Mouse (Mus musculus): Measurements from ENCODE around the gene Golph3.
A peak's percentile ranks its signal among the peaks of the same experiment; 100 is the strongest.

Golph3 gene

GRCm38 (mm10) chr15:12317290-12317689, 4.0 kb upstream of the Golph3 start:
- ATAC-seq (ENCODE audit: insufficient number of reproducible peaks, low FRiP score, low TSS enrichment), result no peak

DNA sequence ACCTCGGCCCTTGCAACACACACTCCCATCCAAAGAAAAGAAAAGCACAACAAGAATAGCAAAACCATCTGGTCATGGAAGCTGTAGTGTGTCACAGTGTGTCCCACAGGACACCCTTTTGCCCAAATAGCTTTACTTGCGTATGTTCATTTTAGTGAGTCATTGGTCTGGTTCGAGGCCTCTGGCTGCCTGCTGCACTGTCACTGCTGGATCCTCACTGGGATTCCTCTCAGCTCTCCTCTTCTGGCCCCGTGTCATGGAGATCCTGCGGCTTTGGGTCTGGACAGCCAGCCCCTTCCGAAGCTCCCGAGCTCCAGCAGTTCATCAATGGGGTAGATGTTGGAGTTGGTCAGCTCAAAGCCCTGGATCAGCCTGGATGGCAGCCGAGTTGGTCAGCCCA, 2.8 kb upstream of the Golph3 start:
- ATAC-seq (ENCODE audit: insufficient number of reproducible peaks, low FRiP score, low TSS enrichment), result no peak

- no peak for ATAC-seq (ENCODE audit: insufficient number of reproducible peaks, low FRiP score, low TSS enrichment)
Observed at GRCm38 (mm10) chr15:12319889-12320288, 1.4 kb upstream of the Golph3 start.

- ATAC-seq (ENCODE audit: insufficient number of reproducible peaks, low FRiP score, low TSS enrichment), result no peak
Observed at GRCm38 (mm10) chr15:12320441-12321090, 684 bp upstream of the Golph3 start.

GRCm38 (mm10) chr15:12321788-12322621, 755 bp downstream of the Golph3 start, which contains the start of gene 1810049J17Rik:
TSS of gene 1810049J17Rik (minus strand) at chr15:12321899.
- peak; percentile 58 for ATAC-seq (ENCODE audit: insufficient number of reproducible peaks, low FRiP score, low TSS enrichment)

DNA sequence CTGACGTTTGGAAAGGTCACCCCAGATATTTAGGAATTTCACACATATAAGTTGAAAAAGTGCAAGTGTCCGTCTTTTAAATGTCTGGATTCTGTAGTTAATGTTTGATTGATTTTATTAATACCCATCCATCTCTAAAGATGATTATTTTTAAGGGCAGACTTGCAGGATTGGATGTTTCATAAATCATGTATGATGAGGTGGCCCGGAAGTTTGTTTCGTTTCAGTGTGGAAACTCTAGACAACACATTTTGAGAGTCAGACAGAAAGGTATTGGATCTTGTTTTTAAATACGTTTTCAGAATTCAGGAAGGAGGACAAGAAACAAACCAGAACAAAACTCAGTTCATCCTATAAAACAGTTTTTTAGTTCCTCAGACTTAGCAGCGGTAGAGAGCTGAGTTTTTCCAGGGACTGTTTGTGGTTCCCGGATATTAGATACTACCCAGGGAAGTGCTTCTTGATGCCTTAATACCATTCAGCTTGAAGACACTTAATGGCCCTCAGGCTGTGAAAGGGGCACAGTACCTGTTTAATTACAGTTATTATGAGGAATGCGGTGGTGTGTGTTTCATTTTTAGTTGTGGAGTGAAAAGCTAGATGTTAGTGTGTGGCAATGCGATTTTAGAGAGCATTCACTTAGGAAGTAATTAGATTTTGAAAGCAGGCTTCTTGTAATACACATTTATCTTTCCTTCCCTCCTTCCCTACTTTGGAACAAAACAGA, 1.6 kb downstream of the Golph3 start:
- no peak for ATAC-seq (ENCODE audit: insufficient number of reproducible peaks, low FRiP score, low TSS enrichment)

- ATAC-seq (ENCODE audit: insufficient number of reproducible peaks, low FRiP score, low TSS enrichment), result no peak
Observed at GRCm38 (mm10) chr15:12324326-12324725, 3.1 kb downstream of the Golph3 start.

DNA sequence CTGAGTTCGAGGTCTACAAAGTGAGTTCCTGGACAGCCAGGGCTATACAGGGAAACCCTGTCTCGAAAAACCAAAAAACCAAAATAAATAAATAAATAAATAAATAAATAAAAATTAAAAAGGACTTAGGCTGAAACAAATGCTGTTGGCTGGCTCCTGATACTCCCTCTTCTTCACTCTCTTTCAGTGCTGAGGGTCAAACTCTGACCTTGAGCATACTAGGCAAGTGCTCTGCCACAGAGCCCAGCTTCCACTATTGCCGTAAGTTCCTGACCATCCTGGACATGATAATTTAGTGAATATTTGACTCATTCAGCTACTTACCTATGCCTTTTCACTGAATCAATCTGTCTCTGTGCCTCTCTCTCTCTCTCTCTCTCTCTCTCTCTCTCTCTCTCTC, 9.1 kb downstream of the Golph3 start:
- no peak for ATAC-seq (ENCODE audit: insufficient number of reproducible peaks, low FRiP score, low TSS enrichment)

DNA sequence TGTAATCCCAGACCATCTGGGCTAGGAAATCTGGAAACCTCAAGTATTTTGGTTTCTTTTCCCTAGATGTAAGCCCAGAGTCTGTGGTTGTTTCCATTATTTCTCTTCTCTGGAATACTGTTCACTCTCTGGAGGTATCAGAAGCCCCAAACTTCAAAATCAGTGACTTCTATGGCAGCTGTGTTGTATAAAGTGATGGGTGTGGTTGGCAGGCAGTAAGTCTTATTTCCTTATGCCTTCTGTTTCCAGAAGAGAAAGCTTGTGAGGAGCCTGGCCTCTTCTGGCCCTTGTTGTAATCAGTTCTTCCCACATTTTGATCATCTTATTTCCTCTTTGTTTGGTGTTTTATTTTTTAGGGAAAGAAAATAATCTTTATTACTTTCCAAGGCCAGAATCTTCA, 9.6 kb downstream of the Golph3 start:
- ATAC-seq (ENCODE audit: insufficient number of reproducible peaks, low FRiP score, low TSS enrichment), result no peak

GRCm38 (mm10) chr15:12331300-12331699, 10.1 kb downstream of the Golph3 start:
- ATAC-seq (ENCODE audit: insufficient number of reproducible peaks, low FRiP score, low TSS enrichment), result no peak

DNA sequence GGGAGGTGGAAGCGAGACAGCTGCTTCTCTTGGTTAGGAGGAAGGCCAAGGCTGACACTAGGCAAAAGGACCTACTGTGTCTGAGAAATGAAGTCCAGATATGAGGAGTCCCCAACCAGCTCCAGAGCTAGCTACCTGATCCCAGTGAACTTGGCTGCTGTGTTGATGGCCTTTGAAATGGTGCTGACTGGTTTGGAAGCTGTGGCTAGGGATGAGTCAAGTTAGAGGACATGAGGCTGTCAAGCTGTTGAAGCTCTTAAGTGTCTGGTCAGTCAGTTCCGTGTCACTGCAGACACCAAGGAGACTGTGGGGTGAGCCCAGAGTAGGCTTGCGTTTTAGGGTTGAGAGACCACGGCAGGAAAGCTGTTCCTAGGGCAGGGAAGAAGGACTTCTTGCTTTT, 13.1 kb downstream of the Golph3 start:
- ATAC-seq (ENCODE audit: insufficient number of reproducible peaks, low FRiP score, low TSS enrichment), result peak; percentile 43; the same call in 1 of the 2 replicates

GRCm38 (mm10) chr15:12337030-12337778, 16.0 kb downstream of the Golph3 start:
- no peak for ATAC-seq (ENCODE audit: insufficient number of reproducible peaks, low FRiP score, low TSS enrichment)

GRCm38 (mm10) chr15:12337779-12338137, 16.5 kb downstream of the Golph3 start:
- no peak for ATAC-seq (ENCODE audit: insufficient number of reproducible peaks, low FRiP score, low TSS enrichment)

GRCm38 (mm10) chr15:12340536-12341400, 19.5 kb downstream of the Golph3 start:
- no peak for ATAC-seq (ENCODE audit: insufficient number of reproducible peaks, low FRiP score, low TSS enrichment)

- no peak for ATAC-seq (ENCODE audit: insufficient number of reproducible peaks, low FRiP score, low TSS enrichment)
Observed at GRCm38 (mm10) chr15:12341401-12341758, 20.1 kb downstream of the Golph3 start.

GRCm38 (mm10) chr15:12346916-12347315, 25.7 kb downstream of the Golph3 start:
- no peak for ATAC-seq (ENCODE audit: insufficient number of reproducible peaks, low FRiP score, low TSS enrichment)

- ATAC-seq (ENCODE audit: insufficient number of reproducible peaks, low FRiP score, low TSS enrichment), result no peak
Observed at GRCm38 (mm10) chr15:12348950-12349349, 27.7 kb downstream of the Golph3 start.

GRCm38 (mm10) chr15:12349840-12350239, 28.6 kb downstream of the Golph3 start:
- no peak for ATAC-seq (ENCODE audit: insufficient number of reproducible peaks, low FRiP score, low TSS enrichment)

DNA sequence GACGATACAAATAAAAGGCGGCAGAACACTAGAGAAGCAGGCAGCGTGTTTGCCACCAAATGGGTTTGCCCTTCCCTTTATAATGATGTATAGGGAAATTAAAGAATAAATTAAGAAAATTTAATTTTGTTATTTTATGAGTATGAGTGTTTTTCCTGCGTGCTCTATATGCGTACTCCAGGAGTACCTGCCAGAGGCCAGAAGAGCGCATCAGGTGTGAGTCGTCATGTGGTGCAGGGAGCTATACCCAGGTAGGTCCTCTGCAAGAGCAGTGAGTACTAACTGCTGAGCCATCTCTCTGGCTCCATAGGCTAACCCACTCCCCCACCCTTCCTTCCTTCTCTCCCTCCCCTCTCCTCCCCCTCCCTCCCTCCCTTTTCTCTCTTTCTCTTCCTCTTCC, 30.2 kb downstream of the Golph3 start:
- no peak for ATAC-seq (ENCODE audit: insufficient number of reproducible peaks, low FRiP score, low TSS enrichment)

Measured in cerebellum, adult (tissue).